Mouse (Mus musculus) forebrain, postnatal 0 days (tissue): ENCODE measurements around the gene Tmem252. TPM values are rescaled to one million over a fixed set of nuclear protein-coding genes. Genes with fewer than 3 reads are reported as not detected.

Experiments used
- ATAC-seq: fragments of 200-750 bp; cut with Nextera tagmentation; 2 replicates; pipeline ENCODE4 v1.8.0; 2017; ENCODE audit warnings: mild to moderate bottlenecking, moderate library complexity
- DNase-seq: peaks from one replicate; pipeline ENCODE4 v3.0.0-alpha.2; 2015
- H3K27ac ChIP-seq: fragments of 300-500 bp; sonication (generic); 2 replicates; pipeline ENCODE4 v1.5.1; 2014; ENCODE audit warnings: low read depth, mild to moderate bottlenecking, antibody characterized with exemption, low read length, moderate library complexity, mixed read lengths
- H3K27me3 ChIP-seq: fragments of 300-500 bp; sonication (generic); 2 replicates; pipeline ENCODE4 v1.6.1; 2014; ENCODE audit warnings: mild to moderate bottlenecking, low read length, mixed read lengths; ENCODE audit not compliant: insufficient read depth
- H3K36me3 ChIP-seq: fragments of 300-500 bp; sonication (generic); 2 replicates; pipeline ENCODE4 v1.6.1; 2014; ENCODE audit warnings: mild to moderate bottlenecking, moderate library complexity; ENCODE audit not compliant: insufficient read depth
- H3K4me1 ChIP-seq: fragments of 300-500 bp; sonication (generic); 2 replicates; pipeline ENCODE4 v1.6.1; 2014; ENCODE audit warnings: antibody characterized with exemption; ENCODE audit not compliant: insufficient read depth
- H3K4me2 ChIP-seq: fragments of 300-500 bp; sonication (generic); 2 replicates; pipeline ENCODE4 v1.6.1; 2014; ENCODE audit warnings: low read depth, mild to moderate bottlenecking, moderate library complexity
- H3K4me3 ChIP-seq: fragments of 300-500 bp; sonication (generic); 2 replicates; pipeline ENCODE4 v1.5.1; 2014; ENCODE audit warnings: low read depth, low read length, mixed read lengths
- H3K9ac ChIP-seq: fragments of 300-500 bp; sonication (generic); 2 replicates; pipeline ENCODE4 v1.6.1; 2014; ENCODE audit warnings: mild to moderate bottlenecking
- H3K9me3 ChIP-seq: fragments of 300-500 bp; sonication (generic); 2 replicates; pipeline ENCODE4 v1.6.1; 2016; ENCODE audit warnings: low read length
- CTCF ChIP-seq: sonication (generic); IDR thresholded peaks from 2 replicates; pipeline ENCODE4 v1.5.1; 2016; ENCODE audit warnings: antibody characterized with exemption, control low read depth, low read depth
- WGBS: fragments of 180-500 bp; shearing (Covaris S2); extraction: QIAGEN DNeasy Blood & Tissue Kit; methylation state at CpG from one replicate; pipeline ENCODE4 v1.1.7; 2014; 5-methylcytosine and 5-hydroxymethylcytosine counted together
- polyA plus RNA-seq: library from polyadenylated mRNA; unstranded; fragments of >200 nt; fragmentation: Nextera tagmentation; extraction: Ambion mirVana; gene quantifications from 2 replicates; pipeline ENCODE4 v1.2.1, GENCODE M21; 2015
- total RNA-seq: library from RNA; depleted of rRNA; stranded (reverse); fragments of >200 nt; gene quantifications from 2 replicates; pipeline ENCODE4 v1.2.3, GENCODE M21; 2014

The Tmem252 gene
- total and polyA plus RNA-seq, 2 experiments from 2014 or later, result 0.98 to 1.2 TPM

- Histone ChIP-seq H3K27ac (no peak overlapping the region), H3K9ac (no peak overlapping the region), H3K36me3 (no peaks in the 10 kb centered on the region), H3K4me2 (no peak overlapping the region), H3K4me1 (no peaks in the 10 kb centered on the region), H3K9me3 (no peaks in the 10 kb centered on the region), H3K4me3 (no peak overlapping the region), H3K27me3 (no peaks in the 10 kb centered on the region)
- no peak for TF ChIP-seq CTCF
- 70% methylated on average over 2 of the region's 2 CpGs for WGBS
- no peak for ATAC-seq
- DNase-seq, result no peak
Observed at GRCm38 (mm10) chr19:24704326-24704725, 30.5 kb downstream of the Tmem252 start.

GRCm38 (mm10) chr19:24705395-24705794, 31.6 kb downstream of the Tmem252 start:
- WGBS, result 60% methylated on average over 1 of the region's 1 CpGs
- DNase-seq, result peak; percentile 71
- H3K9me3 ChIP-seq, result no peaks in the 10 kb centered on the region
- no peak overlapping the region for H3K4me2 ChIP-seq
- H3K27ac ChIP-seq, result no peak overlapping the region
- peak; percentile 67 for TF ChIP-seq CTCF
- no peaks in the 10 kb centered on the region for H3K4me1 ChIP-seq
- no peak for ATAC-seq
- no peak overlapping the region for H3K4me3 ChIP-seq
- no peaks in the 10 kb centered on the region for H3K36me3 ChIP-seq
- H3K9ac ChIP-seq, result no peak overlapping the region
- H3K27me3 ChIP-seq, result no peaks in the 10 kb centered on the region

GRCm38 (mm10) chr19:24707071-24707906, 33.5 kb downstream of the Tmem252 start:
- TF ChIP-seq CTCF, result no peak
- H3K4me1 ChIP-seq, result no peaks in the 10 kb centered on the region
- DNase-seq (no peak), ATAC-seq (no peak)
- no peaks in the 10 kb centered on the region for H3K9me3 ChIP-seq
- no peak overlapping the region for H3K9ac ChIP-seq
- 78% methylated on average over 7 of the region's 7 CpGs for WGBS
- H3K27ac ChIP-seq, result no peak overlapping the region
- H3K4me2 ChIP-seq, result no peak overlapping the region
- H3K4me3 ChIP-seq, result no peak overlapping the region
- no peaks in the 10 kb centered on the region for H3K27me3 ChIP-seq
- no peaks in the 10 kb centered on the region for H3K36me3 ChIP-seq

- TF ChIP-seq CTCF, result no peak
- ATAC-seq (no peak), DNase-seq (no peak)
- no peak overlapping the region for H3K4me3 ChIP-seq
- H3K27ac ChIP-seq, result no peak overlapping the region
- H3K9ac ChIP-seq, result no peak overlapping the region
- WGBS, result 86% methylated on average over 7 of the region's 7 CpGs
- no peaks in the 10 kb centered on the region for H3K36me3 ChIP-seq
- H3K9me3 ChIP-seq, result no peaks in the 10 kb centered on the region
- no peaks in the 10 kb centered on the region for H3K27me3 ChIP-seq
- H3K4me2 ChIP-seq, result no peak overlapping the region
- no peaks in the 10 kb centered on the region for H3K4me1 ChIP-seq
Observed at GRCm38 (mm10) chr19:24708032-24708431, 34.2 kb downstream of the Tmem252 start.

- 69% methylated on average over 7 of the region's 7 CpGs for WGBS
- Histone ChIP-seq H3K9ac (no peak overlapping the region), H3K36me3 (no peaks in the 10 kb centered on the region), H3K27me3 (no peaks in the 10 kb centered on the region), H3K4me3 (no peak overlapping the region), H3K27ac (no peak overlapping the region), H3K9me3 (no peaks in the 10 kb centered on the region), H3K4me1 (no peaks in the 10 kb centered on the region), H3K4me2 (no peak overlapping the region)
- ATAC-seq (peak; percentile 42; the same call in 1 of the 2 replicates), DNase-seq (peak; percentile 40)
- TF ChIP-seq CTCF, result no peak
Observed at GRCm38 (mm10) chr19:24716303-24717097, 42.7 kb downstream of the Tmem252 start.

- Histone ChIP-seq H3K27ac (no peak overlapping the region), H3K9ac (no peak overlapping the region), H3K4me3 (no peak overlapping the region), H3K9me3 (no peaks in the 10 kb centered on the region), H3K36me3 (no peaks in the 10 kb centered on the region), H3K27me3 (no peaks in the 10 kb centered on the region), H3K4me2 (no peak overlapping the region), H3K4me1 (no peaks in the 10 kb centered on the region)
- ATAC-seq, result no peak
- no peak for DNase-seq
- WGBS, result 72% methylated on average over 1 of the region's 1 CpGs
- no peak for TF ChIP-seq CTCF
Observed at GRCm38 (mm10) chr19:24718021-24718420, 44.2 kb downstream of the Tmem252 start.

GRCm38 (mm10) chr19:24719504-24719903, 45.7 kb downstream of the Tmem252 start:
- DNase-seq, result no peak

More at GRCm38 (mm10) chr19:24719504-24719903, 45.7 kb downstream of the Tmem252 start:
- H3K4me3 ChIP-seq, result no peak overlapping the region
- H3K4me2 ChIP-seq, result no peak overlapping the region
- WGBS, result 54% methylated on average over 4 of the region's 4 CpGs
- H3K27me3 ChIP-seq, result no peaks in the 10 kb centered on the region
- H3K27ac ChIP-seq, result no peak overlapping the region
- H3K36me3 ChIP-seq, result no peaks in the 10 kb centered on the region
- TF ChIP-seq CTCF, result no peak
- no peak overlapping the region for H3K9ac ChIP-seq
- no peaks in the 10 kb centered on the region for H3K4me1 ChIP-seq
- no peak for ATAC-seq
- no peaks in the 10 kb centered on the region for H3K9me3 ChIP-seq
